19 mouse cellular contexts compared by ENCODE assay signal in genomic region chr15:102216459-102217228, GRCm38 (mm10). TPM values are rescaled to one million over a fixed set of nuclear protein-coding genes. Genes with fewer than 3 reads are reported as not detected.
A peak's percentile ranks its signal among the peaks of the same experiment; 100 is the strongest.
DNase-seq lines count a peak whose midpoint lies in the region; ATAC-seq and TF ChIP-seq lines count a peak whose summit lies in the region.
"Had no signal": no experiment of that assay in that cellular context is flagged by ENCODE, and none has a peak within 500 bp of the region (broad histone marks: within the 10 kb centered on the region; RNA-seq: fewer than 3 reads in every experiment).

No protein-coding gene starts in this region.

- H3K9ac ChIP-seq in hindbrain, embryonic 14.5 days: no peak overlapping the region
- H3K9ac ChIP-seq in hindbrain, embryonic 13.5 days: no peak overlapping the region
- H3K9ac ChIP-seq in lung, embryonic 15.5 days: no peak overlapping the region
- H3K9ac ChIP-seq in ES-E14 (ENCODE audit: insufficient read depth, low read depth, low read length, poor library complexity, severe bottlenecking): peak overlapping the region; percentile 48; the same call in 1 of the 2 replicates
- H3K9ac ChIP-seq in limb, embryonic 12.5 days (replicated peaks): no peak overlapping the region

- H3K4me2 ChIP-seq in hindbrain, embryonic 14.5 days (replicated peaks): no peak overlapping the region
- no peak overlapping the region for H3K4me2 ChIP-seq in hindbrain, embryonic 13.5 days
- H3K4me2 ChIP-seq in lung, embryonic 15.5 days: no peak overlapping the region
- H3K4me2 ChIP-seq in limb, embryonic 12.5 days: no peak overlapping the region

- H3K27me3 ChIP-seq in hindbrain, embryonic 14.5 days (ENCODE audit: control insufficient read depth, insufficient read depth, low read length): no peaks in the 10 kb centered on the region
- H3K27me3 ChIP-seq in hindbrain, embryonic 13.5 days: no peaks in the 10 kb centered on the region
- H3K27me3 ChIP-seq in lung, embryonic 15.5 days: no peaks in the 10 kb centered on the region
- no peaks in the 10 kb centered on the region for H3K27me3 ChIP-seq in limb, embryonic 12.5 days

- in situ Hi-C loops in ES-E14 (cut with MboI; ENCODE audit: low sequenced_read_pairs in 2 of 2, unreplicated experiment in 2 of 2): no loop called here

- WGBS in hindbrain, embryonic 14.5 days: 82% methylated on average over 16 of the region's 16 CpGs
- 83% methylated on average over 16 of the region's 16 CpGs for WGBS in hindbrain, embryonic 13.5 days
- 77% methylated on average over 16 of the region's 16 CpGs for WGBS in lung, embryonic 15.5 days
- 87% methylated on average over 16 of the region's 16 CpGs for WGBS in limb, embryonic 12.5 days

- no peaks in the 10 kb centered on the region for H3K4me1 ChIP-seq in hindbrain, embryonic 14.5 days (replicated peaks; ENCODE audit: control insufficient read depth, insufficient read depth, low read length)
- H3K4me1 ChIP-seq in hindbrain, embryonic 13.5 days (replicated peaks): no peaks in the 10 kb centered on the region
- peaks cover 6% of the 10 kb centered on the region; the same call in 1 of the 2 replicates for H3K4me1 ChIP-seq in lung, embryonic 15.5 days
- H3K4me1 ChIP-seq in ES-E14 (ENCODE audit: control insufficient read depth in 2 of 2, insufficient read depth in 2 of 2, low read length in 2 of 2, poor library complexity in 1 of 2): peaks cover 20 to 41% of the 10 kb centered on the region in 2 experiments
- peaks cover 2% of the 10 kb centered on the region; the same call in 1 of the 2 replicates for H3K4me1 ChIP-seq in limb, embryonic 12.5 days (replicated peaks)
- H3K4me1 ChIP-seq: midbrain, embryonic 10.5 days had no signal

- peak; percentile 51; the same call in 1 of the 2 replicates for ATAC-seq in hindbrain, embryonic 14.5 days (ENCODE audit: low FRiP score)
- ATAC-seq in hindbrain, embryonic 13.5 days (ENCODE audit: low FRiP score): no peak
- ATAC-seq in lung, embryonic 15.5 days (ENCODE audit: borderline replicate concordance, extremely low read depth, low FRiP score, low TSS enrichment): 0 out of 2 replicates have a peak, but pooled peaks have one; percentile 13
- no peak for ATAC-seq in limb, embryonic 12.5 days (ENCODE audit: insufficient number of reproducible peaks, insufficient read depth, low FRiP score, low TSS enrichment, low read depth)
- ATAC-seq: intestine, postnatal 0 days had no signal

- peaks cover 47% of the 10 kb centered on the region for H3K36me3 ChIP-seq in hindbrain, embryonic 14.5 days (replicated peaks; ENCODE audit: control insufficient read depth, insufficient read depth)
- peaks cover 54% of the 10 kb centered on the region for H3K36me3 ChIP-seq in hindbrain, embryonic 13.5 days
- H3K36me3 ChIP-seq in lung, embryonic 15.5 days: peaks cover 43% of the 10 kb centered on the region
- peaks cover 34% of the 10 kb centered on the region for H3K36me3 ChIP-seq in ES-E14 (ENCODE audit: control insufficient read depth, insufficient read depth, low read length, poor library complexity, severe bottlenecking)
- H3K36me3 ChIP-seq in limb, embryonic 12.5 days: peaks cover 61% of the 10 kb centered on the region

- no peak overlapping the region for H3K27ac ChIP-seq in hindbrain, embryonic 14.5 days
- H3K27ac ChIP-seq in hindbrain, embryonic 13.5 days: no peak overlapping the region
- no peak overlapping the region for H3K27ac ChIP-seq in lung, embryonic 15.5 days
- H3K27ac ChIP-seq in ES-E14 (ENCODE audit: insufficient read depth, low read depth, low read length, poor library complexity, severe bottlenecking): peak overlapping the region; percentile 63; the same call in 1 of the 2 replicates
- H3K27ac ChIP-seq in limb, embryonic 12.5 days: 0 out of 2 replicates have a peak overlapping the region, but pooled peaks have one; percentile 29
- H3K27ac ChIP-seq: midbrain, embryonic 10.5 days had no signal

- H3K9me3 ChIP-seq in hindbrain, embryonic 14.5 days (ENCODE audit: control insufficient read depth, low read length): no peaks in the 10 kb centered on the region
- H3K9me3 ChIP-seq in hindbrain, embryonic 13.5 days: no peaks in the 10 kb centered on the region
- no peaks in the 10 kb centered on the region for H3K9me3 ChIP-seq in lung, embryonic 15.5 days
- H3K9me3 ChIP-seq in ES-E14 (ENCODE audit: control insufficient read depth, insufficient read depth, low read depth, low read length): no peaks in the 10 kb centered on the region
- no peaks in the 10 kb centered on the region for H3K9me3 ChIP-seq in limb, embryonic 12.5 days
- H3K9me3 ChIP-seq: midbrain, embryonic 10.5 days had no signal

- H3K4me3 ChIP-seq in hindbrain, embryonic 14.5 days (replicated peaks; ENCODE audit: low read length): no peak overlapping the region
- H3K4me3 ChIP-seq in hindbrain, embryonic 13.5 days: no peak overlapping the region
- H3K4me3 ChIP-seq in lung, embryonic 15.5 days: no peak overlapping the region
- H3K4me3 ChIP-seq in ES-E14 (ENCODE audit: insufficient read depth in 1 of 2, low read depth in 1 of 2, low read length in 2 of 2, poor library complexity in 1 of 2, severe bottlenecking in 1 of 2): no peak overlapping the region
- no peak overlapping the region for H3K4me3 ChIP-seq in limb, embryonic 12.5 days (replicated peaks)
- H3K4me3 ChIP-seq: midbrain, embryonic 10.5 days had no signal

- DNase-seq in hindbrain, embryonic 14.5 days (ENCODE audit: low spot score): no peak
- DNase-seq in lung, adult 18-20 months: no peak
- DNase-seq in ES-E14 (ENCODE audit: low read depth, low spot score): no peak
- DNase-seq in cerebellum, adult 9-11 months: no peak
- DNase-seq in adrenal gland, postnatal 10 days: no peak
- DNase-seq: cerebellum, postnatal 10 days; heart, postnatal 14 days; kidney, postnatal 14 days; lung, postnatal 14 days; thymus, postnatal 36 days had no signal

TF ChIP-seq in ES-E14, 5 proteins besides CTCF, POLR2A, EP300 and RAD21:
- TF ChIP-seq ZC3H11A (IDR thresholded peaks at IDR 0.05; ENCODE audit: borderline replicate concordance, low read depth, low read length) (no peak), CHD2 (IDR thresholded peaks at IDR 0.05; ENCODE audit: low read depth, low read length) (no peak), MAFK (IDR thresholded peaks at IDR 0.05; ENCODE audit: insufficient read depth, low read depth, low read length) (no peak), HCFC1 (IDR thresholded peaks at IDR 0.05; ENCODE audit: borderline replicate concordance, insufficient read depth, low read length) (no peak), ZNF384 (IDR thresholded peaks at IDR 0.05; ENCODE audit: low read depth, low read length) (no peak)

RNA-seq across cellular contexts. Expression of gene Csad, which starts 12.1 kb away (rescaled TPM):
- polyA plus RNA-seq in hindbrain, embryonic 14.5 days (2014; fragmentation: Nextera tagmentation; extraction: Ambion mirVana): 27.5 and 33.3 TPM in 2 replicates
- polyA plus RNA-seq in hindbrain, embryonic 13.5 days (2015; fragmentation: Nextera tagmentation; extraction: Ambion mirVana): 43.2 and 44.5 TPM in 2 replicates
- 74.1 and 78.1 TPM in 2 replicates for polyA plus RNA-seq in lung, embryonic 15.5 days (2015; fragmentation: Nextera tagmentation; extraction: Ambion mirVana)
- 47.3 and 51.9 TPM in 2 replicates for total RNA-seq in ES-E14 (2012; rRNA removed)
- polyA plus RNA-seq in limb, embryonic 12.5 days (2016; fragmentation: Nextera tagmentation; extraction: Ambion mirVana): 70.6 and 72.9 TPM in 2 replicates
- 100 to 1,000 TPM; 155 to 156 TPM for total RNA-seq in adrenal gland, postnatal 10 days (2021)

RNA-seq across cellular contexts. Expression of gene Zfp740, which starts 13.6 kb away (rescaled TPM):
- polyA plus RNA-seq in hindbrain, embryonic 14.5 days (2014; fragmentation: Nextera tagmentation; extraction: Ambion mirVana): 45.4 and 47.1 TPM in 2 replicates
- polyA plus RNA-seq in hindbrain, embryonic 13.5 days (2015; fragmentation: Nextera tagmentation; extraction: Ambion mirVana): 68.8 and 71.7 TPM in 2 replicates
- 60.7 and 67.1 TPM in 2 replicates for polyA plus RNA-seq in lung, embryonic 15.5 days (2015; fragmentation: Nextera tagmentation; extraction: Ambion mirVana)
- total RNA-seq in ES-E14 (2012; rRNA removed): 97.3 and 98.5 TPM in 2 replicates
- 108 and 115 TPM in 2 replicates for polyA plus RNA-seq in limb, embryonic 12.5 days (2016; fragmentation: Nextera tagmentation; extraction: Ambion mirVana)
- 10 to 100 TPM; 66.7 to 84.9 TPM for total RNA-seq in adrenal gland, postnatal 10 days (2021)

RNA-seq across cellular contexts. Expression of gene Itgb7, which starts 15.1 kb away (rescaled TPM):
- polyA plus RNA-seq in hindbrain, embryonic 14.5 days (2014; fragmentation: Nextera tagmentation; extraction: Ambion mirVana): 0.22 and 1.1 TPM in 2 replicates
- 0.45 and 1.5 TPM in 2 replicates for polyA plus RNA-seq in hindbrain, embryonic 13.5 days (2015; fragmentation: Nextera tagmentation; extraction: Ambion mirVana)
- polyA plus RNA-seq in lung, embryonic 15.5 days (2015; fragmentation: Nextera tagmentation; extraction: Ambion mirVana): 2.0 and 3.2 TPM in 2 replicates
- 34.0 and 93.0 TPM in 2 replicates for total RNA-seq in ES-E14 (2012; rRNA removed)
- 2.9 and 3.3 TPM in 2 replicates for polyA plus RNA-seq in limb, embryonic 12.5 days (2016; fragmentation: Nextera tagmentation; extraction: Ambion mirVana)
- total RNA-seq in adrenal gland, postnatal 10 days (2021): 1 to 10 TPM; 6.4 to 7.1 TPM

RNA-seq across cellular contexts. Expression of gene Rarg, which starts 40.7 kb away (rescaled TPM):
- 6.2 and 6.7 TPM in 2 replicates for polyA plus RNA-seq in hindbrain, embryonic 14.5 days (2014; fragmentation: Nextera tagmentation; extraction: Ambion mirVana)
- 5.7 and 7.1 TPM in 2 replicates for polyA plus RNA-seq in hindbrain, embryonic 13.5 days (2015; fragmentation: Nextera tagmentation; extraction: Ambion mirVana)
- 43.7 and 43.8 TPM in 2 replicates for polyA plus RNA-seq in lung, embryonic 15.5 days (2015; fragmentation: Nextera tagmentation; extraction: Ambion mirVana)
- total RNA-seq in ES-E14 (2012; rRNA removed): 101 and 115 TPM in 2 replicates
- polyA plus RNA-seq in limb, embryonic 12.5 days (2016; fragmentation: Nextera tagmentation; extraction: Ambion mirVana): 137 TPM in 2 replicates
- total RNA-seq in adrenal gland, postnatal 10 days (2021): 10 to 100 TPM; 22.7 to 30.3 TPM

RNA-seq across cellular contexts. Expression of gene Gm9918, which starts 53.7 kb away (rescaled TPM):
- not detected in 2 replicates for polyA plus RNA-seq in hindbrain, embryonic 14.5 days (2014; fragmentation: Nextera tagmentation; extraction: Ambion mirVana)
- polyA plus RNA-seq in hindbrain, embryonic 13.5 days (2015; fragmentation: Nextera tagmentation; extraction: Ambion mirVana): 0.14 and 0.22 TPM in 2 replicates
- 0.53 and 0.57 TPM in 2 replicates for polyA plus RNA-seq in lung, embryonic 15.5 days (2015; fragmentation: Nextera tagmentation; extraction: Ambion mirVana)
- total RNA-seq in ES-E14 (2012; rRNA removed): 0.45 and 1.0 TPM in 2 replicates
- polyA plus RNA-seq in limb, embryonic 12.5 days (2016; fragmentation: Nextera tagmentation; extraction: Ambion mirVana): 1.3 and 1.4 TPM in 2 replicates
- total RNA-seq in adrenal gland, postnatal 10 days (2021): not detected
- total RNA-seq: granulocyte monocyte progenitor cell, adult 5-6 weeks; heart, postnatal 14 days; left cerebral cortex, postnatal 25 days had no signal
- polyA plus RNA-seq: CD4-positive, CD25-positive, alpha-beta regulatory T cell, adult 4 months; intestine, postnatal 0 days; small intestine, adult 2 months had no signal

Comparison
In these comparisons a context has a peak if more than half of its experiments do, and no peak if none do; other contexts are left out.
1. ATAC-seq: peak in hindbrain, embryonic 14.5 days (single experiment) and lung, embryonic 15.5 days (single experiment); none in hindbrain, embryonic 13.5 days (single experiment) and limb, embryonic 12.5 days (single experiment).
2. H3K27ac ChIP-seq: peak in ES-E14 (single experiment) and limb, embryonic 12.5 days (single experiment); none in hindbrain, embryonic 14.5 days (single experiment), hindbrain, embryonic 13.5 days (single experiment) and lung, embryonic 15.5 days (single experiment).